Mouse (Mus musculus) forebrain, embryonic 10.5 days (tissue): ENCODE measurements at regions not wholly inside any gene's neighbourhood (a gene's known extent, or its start where the extent isn't known, plus 50 kb on each side); places are given as distances from the start of the nearest gene placed in this dataset.
A peak's percentile ranks its signal among the peaks of the same experiment; 100 is the strongest.

Source experiments
- DNase-seq: peaks from one replicate; pipeline ENCODE4 v3.0.0-alpha.2; 2017; ENCODE audit warnings: low spot score; ENCODE audit errors: extremely low spot score
- H3K27ac ChIP-seq: fragments of 300-500 bp; sonication (generic); 2 replicates; pipeline ENCODE4 v1.5.1; 2016; ENCODE audit warnings: mild to moderate bottlenecking
- H3K27me3 ChIP-seq: fragments of 300-500 bp; sonication (generic); 2 replicates; pipeline ENCODE4 v1.6.1; 2016; ENCODE audit warnings: mild to moderate bottlenecking; ENCODE audit not compliant: poor library complexity, severe bottlenecking
- H3K36me3 ChIP-seq: fragments of 300-500 bp; sonication (generic); replicated peaks from 2 replicates; pipeline ENCODE4 v1.6.1; 2016; ENCODE audit warnings: mild to moderate bottlenecking, moderate library complexity
- H3K4me1 ChIP-seq: fragments of 300-500 bp; sonication (generic); 2 replicates; pipeline ENCODE4 v1.6.1; 2016
- H3K4me3 ChIP-seq: fragments of 300-500 bp; sonication (generic); 2 replicates; pipeline ENCODE4 v1.5.1; 2016; ENCODE audit warnings: mild to moderate bottlenecking, moderate library complexity
- H3K9me3 ChIP-seq: fragments of 300-500 bp; sonication (generic); 2 replicates; pipeline ENCODE4 v1.6.1; 2016; ENCODE audit warnings: mild to moderate bottlenecking, moderate library complexity
- WGBS: fragments of 180-500 bp; shearing (Covaris S2); methylation state at CpG from one replicate; pipeline ENCODE4 v1.1.7; 2016; 5-methylcytosine and 5-hydroxymethylcytosine counted together

- WGBS = 86% methylated on average over 9 of the region's 9 CpGs
- Histone ChIP-seq H3K9me3 (no peaks in the 10 kb centered on the region), H3K4me3 (no peak overlapping the region), H3K27me3 (no peaks in the 10 kb centered on the region), H3K27ac (no peak overlapping the region), H3K4me1 (no peaks in the 10 kb centered on the region), H3K36me3 (no peaks in the 10 kb centered on the region)
- no peak for DNase-seq
These were observed 70.4 kb downstream of the Irx5 start for GRCm38 (mm10) chr8:92427801-92428200.

GRCm38 (mm10) chr8:92437075-92437663 is 79.7 kb downstream of the Irx5 start:
- Histone ChIP-seq H3K27ac (no peak overlapping the region), H3K27me3 (peaks cover 17% of the 10 kb centered on the region), H3K4me3 (no peak overlapping the region), H3K36me3 (no peaks in the 10 kb centered on the region), H3K4me1 (peaks cover 4% of the 10 kb centered on the region), H3K9me3 (no peaks in the 10 kb centered on the region)
- WGBS = 84% methylated on average over 15 of the region's 15 CpGs
- no peak for DNase-seq

GRCm38 (mm10) chr8:92438294-92438693 is 80.9 kb downstream of the Irx5 start:
- WGBS = 40% methylated on average over 9 of the region's 9 CpGs

DNA sequence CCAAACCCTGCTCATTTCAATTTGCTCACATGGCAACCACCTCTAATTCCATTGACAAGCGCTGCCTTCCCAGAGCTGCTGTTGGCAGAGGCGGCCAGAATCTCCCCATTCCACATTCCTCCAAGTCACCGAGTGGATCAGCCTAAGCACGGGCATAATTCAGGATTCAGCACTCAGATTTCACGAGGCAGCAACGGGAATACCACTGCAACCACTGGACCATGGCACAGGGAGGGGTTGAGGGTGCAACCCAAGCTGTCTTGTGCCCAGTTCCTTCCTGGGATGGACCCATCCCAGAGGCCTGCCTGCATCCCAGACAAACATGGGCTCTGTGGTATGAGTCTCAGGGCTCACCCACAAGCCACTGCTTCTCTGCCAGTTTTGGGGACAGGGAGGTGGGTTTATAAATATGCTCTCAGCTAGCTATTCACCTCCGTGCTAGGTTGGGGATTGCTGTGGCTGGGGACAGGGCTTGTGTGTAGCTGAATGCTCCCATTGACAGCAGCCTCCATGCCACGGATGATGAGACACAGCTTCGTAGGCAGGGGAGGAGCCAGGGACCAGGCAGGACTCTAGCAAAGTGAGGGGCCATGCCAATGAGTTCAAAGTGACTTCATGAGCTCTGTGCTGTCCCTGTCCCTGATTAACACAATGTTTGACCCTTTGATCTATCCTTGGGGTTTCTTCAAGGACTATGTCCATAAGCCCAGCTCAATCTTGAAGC is 82.5 kb downstream of the Irx5 start:
- no peaks in the 10 kb centered on the region for H3K36me3 ChIP-seq
- H3K4me3 ChIP-seq = no peak overlapping the region
- peaks cover 15% of the 10 kb centered on the region for H3K4me1 ChIP-seq
- no peak overlapping the region for H3K27ac ChIP-seq
- no peaks in the 10 kb centered on the region for H3K9me3 ChIP-seq
- 68% methylated on average over 9 of the region's 9 CpGs for WGBS
- peaks cover 17% of the 10 kb centered on the region for H3K27me3 ChIP-seq
- no peak for DNase-seq

More at GRCm38 (mm10) chr8:92438294-92438693, 80.9 kb downstream of the Irx5 start:
- H3K9me3 ChIP-seq = no peaks in the 10 kb centered on the region
- DNase-seq = no peak
- H3K4me3 ChIP-seq = no peak overlapping the region
- peaks cover 17% of the 10 kb centered on the region for H3K27me3 ChIP-seq
- no peak overlapping the region for H3K27ac ChIP-seq
- H3K36me3 ChIP-seq = no peaks in the 10 kb centered on the region
- peaks cover 8% of the 10 kb centered on the region for H3K4me1 ChIP-seq

- Histone ChIP-seq H3K36me3 (no peaks in the 10 kb centered on the region), H3K27ac (no peak overlapping the region), H3K27me3 (peaks cover 17% of the 10 kb centered on the region), H3K4me3 (no peak overlapping the region), H3K9me3 (no peaks in the 10 kb centered on the region), H3K4me1 (peaks cover 15% of the 10 kb centered on the region)
- no peak for DNase-seq
- WGBS = 75% methylated on average over 6 of the region's 6 CpGs
These were observed 84.7 kb downstream of the Irx5 start for GRCm38 (mm10) chr8:92442086-92442485.

GRCm38 (mm10) chr8:92459291-92459690 is 101.9 kb downstream of the Irx5 start:
- Histone ChIP-seq H3K4me1 (peaks cover 14% of the 10 kb centered on the region), H3K27me3 (peaks cover 84% of the 10 kb centered on the region), H3K9me3 (0 out of 2 replicates have a peak, but pooled peaks cover 3% of the 10 kb centered on the region), H3K4me3 (no peak overlapping the region), H3K27ac (no peak overlapping the region), H3K36me3 (no peaks in the 10 kb centered on the region)
- WGBS = 88% methylated on average over 5 of the region's 5 CpGs
- no peak for DNase-seq

DNA sequence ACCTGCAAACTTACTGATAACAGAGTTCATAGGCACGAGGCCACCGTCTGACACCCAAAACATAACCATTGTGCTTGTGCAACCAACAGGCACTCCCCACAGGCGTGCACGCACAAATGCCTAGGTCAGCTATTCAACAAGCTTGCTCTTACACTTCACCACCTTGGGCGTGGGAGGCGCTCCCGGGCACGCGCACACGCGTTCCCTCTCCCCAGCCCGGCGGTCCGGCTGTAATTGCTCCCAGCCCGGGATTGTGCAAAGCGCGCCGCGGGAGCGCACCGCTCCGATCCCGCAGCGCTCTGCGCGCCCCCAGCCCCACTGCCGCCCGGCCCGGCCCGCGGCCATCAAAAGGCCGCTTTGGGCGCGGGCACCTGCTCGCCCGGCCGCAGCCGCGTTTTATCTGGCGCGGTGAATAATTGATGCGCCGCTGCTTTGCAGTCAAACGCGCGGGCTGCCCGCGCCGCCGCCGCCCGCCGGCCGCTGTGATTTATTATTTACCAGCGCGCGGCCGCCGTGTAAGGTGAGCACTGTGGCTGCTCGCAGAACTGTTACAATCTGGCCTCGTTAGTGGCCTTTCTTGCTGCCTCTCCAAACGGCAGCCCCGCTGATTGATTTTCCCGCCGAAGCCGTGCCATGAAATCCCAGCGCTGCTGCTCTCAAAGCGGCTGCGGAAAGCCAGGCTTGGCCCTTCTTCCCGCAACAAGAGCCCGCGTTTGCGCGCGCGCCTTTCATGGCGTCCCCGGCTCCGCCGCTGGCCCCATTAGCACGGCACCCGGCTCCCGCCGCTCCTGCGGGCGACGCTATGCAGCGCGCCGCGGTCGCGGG is 102.9 kb downstream of the Irx5 start:
- Histone ChIP-seq H3K4me1 (peaks cover 14% of the 10 kb centered on the region), H3K36me3 (no peaks in the 10 kb centered on the region), H3K27ac (peak overlapping the region; percentile 82), H3K27me3 (peaks cover 94% of the 10 kb centered on the region), H3K4me3 (peak overlapping the region; percentile 68), H3K9me3 (0 out of 2 replicates have a peak, but pooled peaks cover 6% of the 10 kb centered on the region)
- 1% methylated on average over 93 of the region's 93 CpGs for WGBS
- peak; percentile 57 for DNase-seq

GRCm38 (mm10) chr8:92469141-92470000 is 111.9 kb downstream of the Irx5 start:
- no peaks in the 10 kb centered on the region for H3K36me3 ChIP-seq
- H3K27ac ChIP-seq = peak overlapping the region; percentile 45; the same call in 1 of the 2 replicates
- H3K4me3 ChIP-seq = no peak overlapping the region
- peak; percentile 35 for DNase-seq
- peaks cover 18% of the 10 kb centered on the region for H3K4me1 ChIP-seq
- WGBS = 24% methylated on average over 19 of the region's 19 CpGs
- H3K9me3 ChIP-seq = 0 out of 2 replicates have a peak, but pooled peaks cover 2% of the 10 kb centered on the region
- peaks cover 82% of the 10 kb centered on the region for H3K27me3 ChIP-seq

GRCm38 (mm10) chr8:92472257-92472656 is 114.8 kb downstream of the Irx5 start:
- H3K27ac ChIP-seq = no peak overlapping the region
- peaks cover 54% of the 10 kb centered on the region for H3K27me3 ChIP-seq
- H3K36me3 ChIP-seq = no peaks in the 10 kb centered on the region
- peaks cover 18% of the 10 kb centered on the region for H3K4me1 ChIP-seq
- H3K9me3 ChIP-seq = no peaks in the 10 kb centered on the region
- 81% methylated on average over 7 of the region's 7 CpGs for WGBS
- no peak for DNase-seq
- no peak overlapping the region for H3K4me3 ChIP-seq

- H3K27me3 ChIP-seq = peaks cover 48% of the 10 kb centered on the region
- no peaks in the 10 kb centered on the region for H3K9me3 ChIP-seq
- H3K36me3 ChIP-seq = no peaks in the 10 kb centered on the region
- WGBS = 84% methylated on average over 3 of the region's 3 CpGs
- H3K4me3 ChIP-seq = no peak overlapping the region
- H3K27ac ChIP-seq = no peak overlapping the region
- H3K4me1 ChIP-seq = peaks cover 18% of the 10 kb centered on the region
- no peak for DNase-seq
These were observed 115.4 kb downstream of the Irx5 start for GRCm38 (mm10) chr8:92472817-92473216.

DNA sequence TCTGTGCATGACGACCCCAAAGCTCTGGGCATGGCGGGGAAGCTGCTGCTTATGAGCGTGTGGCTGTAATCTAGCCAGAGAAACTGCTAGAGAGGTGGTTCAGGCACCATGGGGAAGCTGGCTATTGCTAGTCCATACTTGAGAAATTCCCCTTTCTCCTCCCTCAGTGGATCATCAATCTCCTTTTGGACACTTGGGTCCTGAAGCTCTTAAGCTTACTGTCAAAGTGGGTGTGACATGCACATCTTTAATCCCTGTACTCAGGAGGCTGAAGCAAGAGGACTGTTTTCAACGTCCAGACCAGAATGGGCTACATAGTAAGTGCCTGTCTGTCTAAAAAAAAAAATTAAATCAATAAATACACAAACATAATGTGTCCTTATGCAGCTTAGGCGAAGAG is 125.0 kb downstream of the Irx5 start:
- Histone ChIP-seq H3K9me3 (no peaks in the 10 kb centered on the region), H3K4me3 (no peak overlapping the region), H3K36me3 (no peaks in the 10 kb centered on the region), H3K27me3 (peaks cover 13% of the 10 kb centered on the region; the same call in 1 of the 2 replicates), H3K4me1 (peaks cover 14% of the 10 kb centered on the region), H3K27ac (no peak overlapping the region)
- 76% methylated on average over 5 of the region's 5 CpGs for WGBS
- no peak for DNase-seq
